Mouse (Mus musculus) heart, postnatal 0 days (tissue): ENCODE results near the gene Zmym3. TPM values are rescaled to one million over a fixed set of nuclear protein-coding genes. Genes with fewer than 3 reads are reported as not detected.

Experiments used
- ATAC-seq: fragments of 200-750 bp; cut with Nextera tagmentation; 2 replicates; pipeline ENCODE4 v1.8.0; 2017; ENCODE audit warnings: low read depth, moderate number of reproducible peaks, moderate library complexity; ENCODE audit not compliant: insufficient read depth
- DNase-seq: peaks from one replicate; pipeline ENCODE4 v3.0.0-alpha.2; 2016; ENCODE audit warnings: low spot score
- H3K27ac ChIP-seq: fragments of 300-500 bp; sonication (generic); 2 replicates; pipeline ENCODE4 v1.5.1; 2014; ENCODE audit warnings: low read depth, mild to moderate bottlenecking
- H3K27me3 ChIP-seq: fragments of 300-500 bp; sonication (generic); 2 replicates; pipeline ENCODE4 v1.6.1; 2014; ENCODE audit warnings: low read length, mixed read lengths; ENCODE audit not compliant: control insufficient read depth, insufficient read depth
- H3K36me3 ChIP-seq: fragments of 300-500 bp; sonication (generic); replicated peaks from 2 replicates; pipeline ENCODE4 v1.6.1; 2014; ENCODE audit warnings: low read length, mixed read lengths; ENCODE audit not compliant: control insufficient read depth, insufficient read depth
- H3K4me1 ChIP-seq: fragments of 300-500 bp; sonication (generic); 2 replicates; pipeline ENCODE4 v1.6.1; 2014; ENCODE audit warnings: antibody characterized with exemption; ENCODE audit not compliant: control insufficient read depth, insufficient read depth
- H3K4me2 ChIP-seq: fragments of 300-500 bp; sonication (generic); 2 replicates; pipeline ENCODE4 v1.6.1; 2014; ENCODE audit warnings: low read depth, mild to moderate bottlenecking, low read length, moderate library complexity
- H3K4me3 ChIP-seq: fragments of 300-500 bp; sonication (generic); 2 replicates; pipeline ENCODE4 v1.5.1; 2014; ENCODE audit warnings: low read depth, low read length
- H3K9ac ChIP-seq: fragments of 300-500 bp; sonication (generic); replicated peaks from 2 replicates; pipeline ENCODE4 v1.6.1; 2014; ENCODE audit warnings: low read depth, low read length, mixed read lengths
- H3K9me3 ChIP-seq: fragments of 300-500 bp; sonication (generic); replicated peaks from 2 replicates; pipeline ENCODE4 v1.6.1; 2016; ENCODE audit warnings: low read length; ENCODE audit not compliant: control insufficient read depth
- CTCF ChIP-seq: IDR thresholded peaks from 2 replicates; pipeline ENCODE4 v1.5.1; 2016; ENCODE audit warnings: antibody characterized with exemption, control low read depth, low read depth
- EP300 ChIP-seq: IDR thresholded peaks from 2 replicates; pipeline ENCODE4 v1.6.1; 2016; ENCODE audit warnings: antibody characterized with exemption, low read depth
- WGBS: fragments of 180-500 bp; shearing (Covaris S2); extraction: QIAGEN DNeasy Blood & Tissue Kit; methylation state at CpG from one replicate; pipeline ENCODE4 v1.1.7; 2014; 5-methylcytosine and 5-hydroxymethylcytosine counted together
- polyA plus RNA-seq: library from polyadenylated mRNA; unstranded; fragments of >200 nt; fragmentation: Nextera tagmentation; extraction: Ambion mirVana; gene quantifications from 2 replicates; pipeline ENCODE4 v1.2.1, GENCODE M21; 2015
- total RNA-seq: library from RNA; depleted of rRNA; stranded (reverse); fragments of >200 nt; gene quantifications from 2 replicates; pipeline ENCODE4 v1.2.3, GENCODE M21; 2014; ENCODE audit warnings: low replicate concordance

The Zmym3 gene
- total and polyA plus RNA-seq, 2 experiments from 2014 or later: 14.2 to 41.6 TPM

GRCm38 (mm10) chrX:101418946-101419724 is 1.5 kb downstream of the Zmym3 start:
- Histone ChIP-seq H3K36me3 (0 out of 2 replicates have a peak, but pooled peaks cover 6% of the 10 kb centered on the region), H3K4me1 (no peaks in the 10 kb centered on the region), H3K4me3 (peak overlapping the region; percentile 72), H3K9me3 (no peaks in the 10 kb centered on the region), H3K4me2 (peak overlapping the region; percentile 73), H3K9ac (peak overlapping the region; percentile 80), H3K27ac (peak overlapping the region; percentile 77), H3K27me3 (no peaks in the 10 kb centered on the region)
- peak; percentile 35 for DNase-seq
- WGBS: 22% methylated on average over 31 of the region's 36 CpGs
- TF ChIP-seq EP300: no peak
- TF ChIP-seq CTCF: peak; percentile 36
- peak; percentile 12; the same call in 1 of the 2 replicates for ATAC-seq

GRCm38 (mm10) chrX:101396459-101396858 is 24.2 kb downstream of the Zmym3 start:
- no peak for TF ChIP-seq CTCF
- TF ChIP-seq EP300: no peak
- Histone ChIP-seq H3K9ac (no peak overlapping the region), H3K4me3 (no peak overlapping the region), H3K4me2 (no peak overlapping the region), H3K36me3 (no peaks in the 10 kb centered on the region), H3K4me1 (no peaks in the 10 kb centered on the region), H3K9me3 (no peaks in the 10 kb centered on the region), H3K27me3 (no peaks in the 10 kb centered on the region), H3K27ac (no peak overlapping the region)
- DNase-seq (no peak), ATAC-seq (no peak)
- WGBS: 33% methylated on average over 11 of the region's 11 CpGs

GRCm38 (mm10) chrX:101394341-101394740 is 26.3 kb downstream of the Zmym3 start:
- Histone ChIP-seq H3K9ac (no peak overlapping the region), H3K27me3 (no peaks in the 10 kb centered on the region), H3K36me3 (no peaks in the 10 kb centered on the region), H3K4me2 (no peak overlapping the region), H3K27ac (no peak overlapping the region), H3K4me1 (no peaks in the 10 kb centered on the region), H3K9me3 (no peaks in the 10 kb centered on the region), H3K4me3 (no peak overlapping the region)
- WGBS: 49% methylated on average over 2 of the region's 2 CpGs
- ATAC-seq (no peak), DNase-seq (no peak)
- TF ChIP-seq EP300 (no peak), CTCF (no peak)

- Histone ChIP-seq H3K27me3 (peaks cover 17% of the 10 kb centered on the region; the same call in 1 of the 2 replicates), H3K9ac (no peak overlapping the region), H3K4me3 (no peak overlapping the region), H3K4me1 (no peaks in the 10 kb centered on the region), H3K9me3 (no peaks in the 10 kb centered on the region), H3K27ac (no peak overlapping the region), H3K36me3 (no peaks in the 10 kb centered on the region), H3K4me2 (no peak overlapping the region)
- 69% methylated on average over 5 of the region's 5 CpGs for WGBS
- ATAC-seq: no peak
- DNase-seq: no peak
- no peak for TF ChIP-seq EP300
- TF ChIP-seq CTCF: no peak
Observed at GRCm38 (mm10) chrX:101388866-101389537, 31.6 kb downstream of the Zmym3 start.

GRCm38 (mm10) chrX:101386222-101386621 is 34.4 kb downstream of the Zmym3 start:
- WGBS: 46% methylated on average over 4 of the region's 4 CpGs
- ATAC-seq: no peak
- H3K4me3 ChIP-seq: no peak overlapping the region
- H3K4me2 ChIP-seq: no peak overlapping the region
- H3K27me3 ChIP-seq: peaks cover 27% of the 10 kb centered on the region; the same call in 1 of the 2 replicates
- H3K9me3 ChIP-seq: no peaks in the 10 kb centered on the region
- TF ChIP-seq EP300 (no peak), CTCF (no peak)
- no peak overlapping the region for H3K27ac ChIP-seq
- no peak overlapping the region for H3K9ac ChIP-seq
- H3K4me1 ChIP-seq: no peaks in the 10 kb centered on the region
- no peak for DNase-seq
- H3K36me3 ChIP-seq: no peaks in the 10 kb centered on the region
